Mouse (Mus musculus) layer of hippocampus, adult 11-12 months (tissue): ENCODE data around the gene Lrig1.

ENCODE experiments used
- DNase-seq: peaks from one replicate; pipeline ENCODE4 v3.0.0; 2022; ENCODE audit warnings: low spot score

Gene Lrig1

GRCm38 (mm10) chr6:94676300-94676699, 23.7 kb downstream of the Lrig1 start:
- no peak for DNase-seq

GRCm38 (mm10) chr6:94672426-94672825, 27.5 kb downstream of the Lrig1 start:
- no peak for DNase-seq

- no peak for DNase-seq
Measured at GRCm38 (mm10) chr6:94669370-94669769, 30.6 kb downstream of the Lrig1 start.

GRCm38 (mm10) chr6:94668204-94668863, 31.6 kb downstream of the Lrig1 start:
- DNase-seq: no peak

- no peak for DNase-seq
Measured at GRCm38 (mm10) chr6:94667131-94667530, 32.8 kb downstream of the Lrig1 start.

- DNase-seq: no peak
Measured at GRCm38 (mm10) chr6:94666432-94667119, 33.4 kb downstream of the Lrig1 start.

GRCm38 (mm10) chr6:94665677-94666076, 34.3 kb downstream of the Lrig1 start:
- DNase-seq: no peak

- no peak for DNase-seq
Measured at GRCm38 (mm10) chr6:94665248-94665647, 34.7 kb downstream of the Lrig1 start.

GRCm38 (mm10) chr6:94664000-94664399, 36.0 kb downstream of the Lrig1 start:
- DNase-seq: no peak

GRCm38 (mm10) chr6:94661923-94662322, 38.0 kb downstream of the Lrig1 start:
- DNase-seq: no peak

- no peak for DNase-seq
Measured at GRCm38 (mm10) chr6:94661321-94661720, 38.6 kb downstream of the Lrig1 start.

GRCm38 (mm10) chr6:94659886-94660333, 40.0 kb downstream of the Lrig1 start:
- DNase-seq: no peak

- no peak for DNase-seq
Measured at GRCm38 (mm10) chr6:94658136-94658480, 41.9 kb downstream of the Lrig1 start.

- no peak for DNase-seq
Measured at GRCm38 (mm10) chr6:94657204-94658135, 42.5 kb downstream of the Lrig1 start.

GRCm38 (mm10) chr6:94655818-94656478, 44.0 kb downstream of the Lrig1 start:
- DNase-seq: no peak

GRCm38 (mm10) chr6:94653388-94654316, 46.3 kb downstream of the Lrig1 start:
- no peak for DNase-seq

- no peak for DNase-seq
Measured at GRCm38 (mm10) chr6:94652659-94653213, 47.2 kb downstream of the Lrig1 start.

- DNase-seq: no peak
Measured at GRCm38 (mm10) chr6:94651541-94651940, 48.4 kb downstream of the Lrig1 start.

- DNase-seq: no peak
Measured at GRCm38 (mm10) chr6:94649637-94650036, 50.3 kb downstream of the Lrig1 start.

- DNase-seq: no peak
Measured at GRCm38 (mm10) chr6:94648496-94648895, 51.5 kb downstream of the Lrig1 start.
